Mouse (Mus musculus) T-helper 17 cell (primary cell): ENCODE measurements around the gene Flvcr2.

Experiments
- in situ Hi-C, 2 experiments: fragments of 300-600 bp; cut with MboI, MseI; formaldehyde crosslinking; loops; 1 replicate in 1 of 2; 2 replicates in 1 of 2; pipeline ENCODE4 v1.15.1; 2025; ENCODE audit warnings: high pct_unique_total_duplicates in 2 of 2

Flvcr2 gene

GRCm38 (mm10) chr12:85848164-85848958 is 102.0 kb downstream of the Flvcr2 start:
- in situ Hi-C loops: loop anchor here in 1 of 2 experiments (25.0 kb wide), 1 partner anchor 1411 kb away; no protein-coding TSS in a partner anchor

GRCm38 (mm10) chr12:85850661-85851060 is 104.3 kb downstream of the Flvcr2 start:
- in situ Hi-C loops: loop anchor here in 1 of 2 experiments (25.0 kb wide), 1 partner anchor 237 kb away; the partner anchor contains the start of genes Ift43 and Tgfb3

DNA sequence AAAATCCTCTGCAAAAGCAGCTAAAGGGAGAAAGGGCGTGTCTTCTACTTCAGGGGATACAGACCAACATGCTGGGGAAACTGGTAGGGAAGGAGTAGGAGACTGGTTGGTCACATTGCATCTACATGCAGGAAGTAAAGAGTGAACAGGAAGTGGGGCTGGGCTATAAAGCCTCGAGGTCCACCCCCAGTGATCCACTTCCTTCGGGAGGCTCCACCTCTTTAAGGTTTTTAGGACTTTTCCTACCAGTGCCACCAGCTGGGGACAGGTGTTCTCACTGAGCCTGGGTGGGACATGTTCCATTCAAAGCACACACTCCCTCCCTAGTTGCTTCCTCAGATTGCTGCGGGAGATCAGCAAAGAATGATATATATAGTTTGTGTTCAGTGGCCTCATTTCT is 107.5 kb downstream of the Flvcr2 start:
- in situ Hi-C loops: loop anchor here in 1 of 2 experiments (25.0 kb wide), 1 partner anchor 233 kb away; the partner anchor contains the start of genes Ift43 and Tgfb3

- in situ Hi-C loops: loop anchor here in 1 of 2 experiments (25.0 kb wide), 1 partner anchor 233 kb away; the partner anchor contains the start of genes Ift43 and Tgfb3
Measured at GRCm38 (mm10) chr12:85854271-85854670, 107.9 kb downstream of the Flvcr2 start.

- in situ Hi-C loops: loop anchor here in 1 of 2 experiments (25.0 kb wide), 1 partner anchor 230 kb away; the partner anchor contains the start of genes Ift43 and Tgfb3
Measured at GRCm38 (mm10) chr12:85857300-85857699, 111.0 kb downstream of the Flvcr2 start.

GRCm38 (mm10) chr12:85859111-85859510 is 112.8 kb downstream of the Flvcr2 start:
- in situ Hi-C loops: loop anchor here in 1 of 2 experiments (25.0 kb wide), 1 partner anchor 228 kb away; the partner anchor contains the start of genes Ift43 and Tgfb3

DNA sequence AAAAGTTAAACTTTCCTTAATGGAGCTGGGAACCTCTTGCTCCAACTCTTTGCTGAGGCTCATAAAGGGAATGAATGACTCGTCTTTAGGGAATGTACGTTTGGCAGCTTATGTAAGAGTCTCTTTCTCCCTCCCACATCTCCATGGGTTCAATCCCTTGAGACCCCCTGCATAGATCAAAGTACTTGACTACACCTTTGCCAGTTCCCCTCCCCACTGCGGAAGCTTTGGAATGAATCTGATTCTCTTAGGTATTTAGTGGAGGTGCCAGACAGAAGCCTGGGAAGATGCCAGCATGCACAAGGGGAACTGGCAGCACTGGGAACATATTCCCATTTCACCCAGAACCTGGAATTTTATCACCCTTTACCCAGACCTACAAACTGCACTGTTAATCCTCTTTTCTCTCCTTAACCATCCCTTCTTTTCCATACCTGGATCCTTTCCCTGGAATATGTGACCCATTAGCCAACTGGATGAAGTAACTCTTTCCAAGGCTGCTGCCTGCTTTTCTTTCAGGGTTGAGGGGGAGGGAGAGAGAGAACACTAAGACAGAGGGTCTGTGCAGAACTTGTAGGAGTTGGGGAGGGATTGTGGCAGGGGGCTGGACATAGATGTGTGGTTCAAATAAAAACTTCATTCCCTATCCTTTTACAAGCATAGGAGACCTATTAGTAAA is 113.3 kb downstream of the Flvcr2 start:
- in situ Hi-C loops: loop anchor here in 1 of 2 experiments (25.0 kb wide), 1 partner anchor 228 kb away; the partner anchor contains the start of genes Ift43 and Tgfb3

DNA sequence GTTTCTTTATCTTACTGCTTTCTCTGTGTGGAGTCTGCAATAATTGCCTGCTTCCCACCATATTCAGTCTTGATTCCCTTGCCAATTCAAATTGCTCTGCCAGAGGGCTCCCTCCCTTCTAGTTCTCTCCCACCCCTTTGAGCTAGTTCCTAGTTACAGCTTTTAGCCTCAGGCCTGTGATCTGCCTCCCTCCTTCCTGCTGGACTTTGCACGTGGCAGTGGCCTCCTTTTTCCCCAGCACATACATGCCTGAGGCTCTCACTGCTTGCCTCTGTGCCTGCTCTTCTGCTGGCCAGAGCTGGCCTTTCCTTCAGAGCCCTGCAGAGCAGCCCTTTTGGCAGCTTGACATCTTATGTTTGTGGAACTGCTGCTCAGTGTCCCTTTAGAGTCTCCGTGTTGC is 116.2 kb downstream of the Flvcr2 start:
- in situ Hi-C loops: loop anchor here in 1 of 2 experiments (25.0 kb wide), 1 partner anchor 225 kb away; the partner anchor contains the start of genes Ift43 and Tgfb3
